Mouse (Mus musculus): ENCODE measurements around the gene Fam71b.
A peak's percentile ranks its signal among the peaks of the same experiment; 100 is the strongest.

The Fam71b gene

GRCm38 (mm10) chr11:46431129-46431528 lies 34.8 kb downstream of the Fam71b start:
- no peak for DNase-seq (ENCODE audit: low read depth)

- no peak for DNase-seq (ENCODE audit: low read depth)
Measured at GRCm38 (mm10) chr11:46435363-46435762, 39.0 kb downstream of the Fam71b start.

GRCm38 (mm10) chr11:46436760-46437458 lies 40.5 kb downstream of the Fam71b start, which contains the start of gene Med7:
Gene Med7, plus strand, starts transcription at chr11:46436925.
- peak; percentile 93 for DNase-seq (ENCODE audit: low read depth)

GRCm38 (mm10) chr11:46437459-46438000 lies 41.2 kb downstream of the Fam71b start:
- DNase-seq (ENCODE audit: low read depth), result no peak

- DNase-seq (ENCODE audit: low read depth), result no peak
Measured at GRCm38 (mm10) chr11:46439005-46439543, 42.7 kb downstream of the Fam71b start.

- DNase-seq (ENCODE audit: low read depth), result no peak
Measured at GRCm38 (mm10) chr11:46441774-46442173, 45.4 kb downstream of the Fam71b start.

- DNase-seq (ENCODE audit: low read depth), result no peak
Measured at GRCm38 (mm10) chr11:46443152-46443551, 46.8 kb downstream of the Fam71b start.

GRCm38 (mm10) chr11:46443979-46444378 lies 47.6 kb downstream of the Fam71b start:
- no peak for DNase-seq (ENCODE audit: low read depth)

GRCm38 (mm10) chr11:46446150-46446549 lies 49.8 kb downstream of the Fam71b start:
- no peak for DNase-seq (ENCODE audit: low read depth)

GRCm38 (mm10) chr11:46447644-46448484 lies 51.5 kb downstream of the Fam71b start:
- DNase-seq (ENCODE audit: low read depth), result no peak

GRCm38 (mm10) chr11:46449461-46450080 lies 53.2 kb downstream of the Fam71b start:
- DNase-seq (ENCODE audit: low read depth), result no peak

GRCm38 (mm10) chr11:46454453-46455045 lies 58.2 kb downstream of the Fam71b start, which contains the start of gene Havcr2:
Gene Havcr2, plus strand, starts transcription at chr11:46454935.
- DNase-seq (ENCODE audit: low read depth), result no peak

All from fibroblast of lung, adult 2 months (primary cell).